Mouse (Mus musculus): ENCODE results near the gene Gm21188.
A peak's percentile ranks its signal among the peaks of the same experiment; 100 is the strongest.
"Not testable (repeated sequence)": the region's sequence is repeated elsewhere in the genome, so short reads cannot be mapped to it uniquely, and the experiment has no call there.

Gene Gm21188

GRCm38 (mm10) chr13:120026373-120026772, 25.6 kb downstream of the Gm21188 start:
- DNase-seq (ENCODE audit: low spot score) = not testable (repeated sequence)

- DNase-seq (ENCODE audit: low spot score) = not testable (repeated sequence)
Observed at GRCm38 (mm10) chr13:120025576-120025975, 26.4 kb downstream of the Gm21188 start.

- peak; percentile 3 for DNase-seq (ENCODE audit: low spot score)
Observed at GRCm38 (mm10) chr13:120025004-120025403, 27.0 kb downstream of the Gm21188 start.

- not testable (repeated sequence) for DNase-seq (ENCODE audit: low spot score)
Observed at GRCm38 (mm10) chr13:120024581-120024980, 27.4 kb downstream of the Gm21188 start.

- peak; percentile 64 for DNase-seq (ENCODE audit: low spot score)
Observed at GRCm38 (mm10) chr13:120021477-120021876, 30.5 kb downstream of the Gm21188 start.

- DNase-seq (ENCODE audit: low spot score) = not testable (repeated sequence)
Observed at GRCm38 (mm10) chr13:120015348-120016007, 36.5 kb downstream of the Gm21188 start.

GRCm38 (mm10) chr13:120013962-120014361, 38.0 kb downstream of the Gm21188 start:
- not testable (repeated sequence) for DNase-seq (ENCODE audit: low spot score)

- not testable (repeated sequence) for DNase-seq (ENCODE audit: low spot score)
Observed at GRCm38 (mm10) chr13:120013544-120013943, 38.5 kb downstream of the Gm21188 start.

GRCm38 (mm10) chr13:120010068-120010467, 41.9 kb downstream of the Gm21188 start:
- not testable (repeated sequence) for DNase-seq (ENCODE audit: low spot score)

- DNase-seq (ENCODE audit: low spot score) = not testable (repeated sequence)
Observed at GRCm38 (mm10) chr13:119999215-119999614, 52.8 kb downstream of the Gm21188 start.

- not testable (repeated sequence) for DNase-seq (ENCODE audit: low spot score)
Observed at GRCm38 (mm10) chr13:119998442-119999086, 53.4 kb downstream of the Gm21188 start.

GRCm38 (mm10) chr13:119991917-119992496, 60.0 kb downstream of the Gm21188 start:
- DNase-seq (ENCODE audit: low spot score) = not testable (repeated sequence)

- not testable (repeated sequence) for DNase-seq (ENCODE audit: low spot score)
Observed at GRCm38 (mm10) chr13:119991264-119991663, 60.7 kb downstream of the Gm21188 start.
